Mouse (Mus musculus): ENCODE data around the gene Sgf29.

Sgf29 gene

DNA sequence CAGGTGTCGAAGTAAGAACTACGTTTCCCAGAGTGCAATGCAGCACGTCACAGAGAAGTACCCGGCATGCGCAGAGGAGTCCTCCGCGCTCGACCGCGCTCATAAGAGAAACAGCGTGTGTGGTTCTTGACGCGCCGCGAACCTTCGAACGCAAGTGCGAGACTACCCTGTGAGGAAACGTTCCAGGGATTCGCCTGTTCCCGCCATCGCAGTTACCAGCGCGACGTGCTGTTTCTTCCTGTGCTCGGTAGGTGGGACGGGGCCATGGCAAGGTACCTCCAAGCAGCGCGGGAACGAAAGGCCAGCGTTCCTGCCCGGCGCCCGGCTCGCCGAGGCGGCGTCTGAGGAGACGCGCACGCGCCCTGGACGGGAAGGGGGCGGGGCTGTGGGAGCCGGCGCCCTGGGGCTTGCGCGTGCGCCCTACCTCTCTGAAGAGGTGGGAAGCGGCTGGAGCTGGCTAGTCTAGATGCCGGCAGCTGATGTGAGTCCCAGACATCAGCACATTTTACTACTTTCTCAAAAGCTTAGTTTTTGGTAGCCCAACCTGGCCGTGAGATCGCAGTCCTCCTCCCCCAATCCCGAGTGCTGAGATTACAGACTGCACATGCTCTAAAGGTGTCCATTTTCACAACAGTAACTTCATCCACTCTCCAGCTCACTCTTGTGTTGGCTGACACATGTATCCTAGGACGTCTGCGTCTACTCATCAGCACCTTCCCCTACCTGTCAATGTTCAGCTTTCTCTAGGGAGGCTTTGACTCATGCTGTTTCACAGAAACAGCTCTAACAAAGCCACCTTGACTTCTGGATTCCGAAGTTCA lies at the start of gene Sgf29:
TSS of gene Sgf29 (plus strand) at position 79 of the 821 bp plus-strand sequence.
- peak; percentile 89 to 91 for DNase-seq (ENCODE audit: low spot score in 2 of 2)

DNA sequence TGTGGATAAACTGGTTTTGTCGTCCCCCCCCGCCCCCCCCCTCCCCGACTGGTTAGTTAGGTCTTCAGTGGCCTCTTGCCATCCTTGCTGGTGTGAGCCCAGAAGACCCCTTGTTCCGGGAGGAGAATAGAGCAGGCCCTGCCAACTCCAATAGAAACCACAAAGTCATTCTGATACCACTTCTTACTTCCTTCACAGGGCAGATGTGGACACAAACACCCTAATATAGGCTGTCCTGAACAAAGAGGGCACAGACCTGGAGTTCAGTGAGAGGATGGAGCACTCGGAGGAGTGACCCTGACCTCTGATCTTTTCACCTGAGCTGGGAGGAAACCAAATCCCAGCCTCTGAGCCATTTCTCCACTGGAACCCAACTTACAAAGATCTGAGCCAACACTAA lies 47.2 kb upstream of the Sgf29 start:
- DNase-seq (ENCODE audit: low spot score in 2 of 2) = no peak

- DNase-seq (ENCODE audit: low spot score in 2 of 2) = no peak
Measured at GRCm38 (mm10) chr7:126602650-126603049, 46.5 kb upstream of the Sgf29 start.

DNA sequence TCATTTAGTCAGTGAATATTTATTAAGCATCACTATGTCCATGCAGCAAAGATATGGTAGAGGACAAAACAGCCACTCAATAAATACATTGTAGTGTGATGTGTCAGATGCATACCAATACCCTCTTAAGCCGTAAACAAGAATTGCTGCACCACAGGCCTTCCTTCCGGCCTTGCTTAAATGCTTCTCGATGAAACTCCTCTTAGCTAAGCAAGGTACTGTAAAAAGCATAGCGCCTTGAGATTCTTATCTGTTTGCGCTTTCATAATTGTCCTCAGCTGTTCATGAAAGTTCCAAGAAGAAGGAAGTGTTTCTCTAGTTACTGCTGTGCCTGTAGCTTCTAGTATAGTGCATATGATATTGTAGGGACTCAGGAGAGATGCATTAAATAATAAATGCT lies 42.5 kb upstream of the Sgf29 start:
- no peak for DNase-seq (ENCODE audit: low spot score in 2 of 2)

GRCm38 (mm10) chr7:126607064-126607463 lies 42.0 kb upstream of the Sgf29 start:
- no peak for DNase-seq (ENCODE audit: low spot score in 2 of 2)

- DNase-seq (ENCODE audit: low spot score in 2 of 2) = no peak
Measured at GRCm38 (mm10) chr7:126607796-126608195, 41.3 kb upstream of the Sgf29 start.

- no peak for DNase-seq (ENCODE audit: low spot score in 2 of 2)
Measured at GRCm38 (mm10) chr7:126612736-126613135, 36.4 kb upstream of the Sgf29 start.

DNA sequence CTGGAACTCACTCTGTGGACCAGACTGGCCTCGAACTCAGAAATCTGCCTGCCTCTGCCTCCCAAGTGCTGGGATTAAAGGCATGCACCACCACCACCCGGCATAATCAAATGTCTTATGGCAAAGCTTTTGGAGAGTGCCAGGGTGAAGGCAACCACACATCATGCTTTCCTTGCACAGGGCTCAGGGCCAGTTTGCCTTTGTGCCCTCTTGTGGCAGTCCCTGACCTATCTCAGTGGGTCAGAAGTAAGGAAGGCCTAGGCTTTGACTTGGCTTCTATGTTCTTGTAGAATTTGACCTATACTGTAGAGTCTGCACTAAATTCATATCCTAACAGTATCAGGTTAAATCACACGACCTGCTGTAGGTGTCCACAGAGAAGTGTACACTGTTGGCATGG lies 32.4 kb upstream of the Sgf29 start:
- no peak for DNase-seq (ENCODE audit: low spot score in 2 of 2)

GRCm38 (mm10) chr7:126619559-126620275 lies 29.4 kb upstream of the Sgf29 start:
- DNase-seq (ENCODE audit: low spot score in 2 of 2) = no peak

- no peak for DNase-seq (ENCODE audit: low spot score in 2 of 2)
Measured at GRCm38 (mm10) chr7:126621452-126622359, 27.4 kb upstream of the Sgf29 start.

GRCm38 (mm10) chr7:126623381-126623780 lies 25.7 kb upstream of the Sgf29 start:
- DNase-seq (ENCODE audit: low spot score in 2 of 2) = no peak

GRCm38 (mm10) chr7:126624774-126625173 lies 24.3 kb upstream of the Sgf29 start:
- no peak for DNase-seq (ENCODE audit: low spot score in 2 of 2)

GRCm38 (mm10) chr7:126625369-126625768 lies 23.7 kb upstream of the Sgf29 start:
- no peak for DNase-seq (ENCODE audit: low spot score in 2 of 2)

DNA sequence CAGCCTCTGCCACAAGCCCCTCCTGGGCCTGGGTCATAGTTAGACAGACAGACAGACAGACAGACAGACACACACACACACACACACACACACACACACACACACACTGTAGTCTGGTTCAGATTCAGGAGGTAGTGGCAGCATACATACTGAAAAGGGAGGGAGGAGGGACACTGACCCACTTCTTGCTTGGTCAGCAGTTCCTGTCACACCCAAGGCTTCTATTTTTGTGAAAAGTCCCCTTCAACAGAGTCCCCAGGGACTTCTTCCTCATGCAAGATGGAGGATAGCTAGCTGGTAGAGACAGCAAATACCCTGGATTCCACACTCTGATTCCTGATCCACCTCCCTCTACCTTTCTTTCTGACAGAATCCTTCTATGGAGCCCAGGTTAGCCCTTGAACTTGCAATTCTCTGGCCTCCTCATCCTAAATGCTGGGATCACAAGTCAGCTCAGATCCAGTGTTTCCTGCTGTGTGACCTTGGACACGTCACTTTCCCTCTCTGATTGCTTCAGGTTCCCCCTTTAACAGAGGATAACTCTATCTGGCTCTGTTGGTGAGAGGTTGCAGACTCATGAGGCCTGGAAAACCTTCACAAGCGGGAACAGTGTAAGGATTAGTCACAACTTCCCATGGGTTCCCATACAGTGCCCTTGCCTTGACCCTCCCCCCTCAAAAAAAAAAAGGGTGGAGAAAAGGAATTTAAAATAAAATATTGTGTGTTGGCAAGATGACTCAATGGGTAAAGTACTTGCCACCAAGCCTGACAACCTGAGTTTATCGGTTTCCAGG lies 23.1 kb upstream of the Sgf29 start:
- no peak for DNase-seq (ENCODE audit: low spot score in 2 of 2)

GRCm38 (mm10) chr7:126628111-126628510 lies 21.0 kb upstream of the Sgf29 start:
- DNase-seq (ENCODE audit: low spot score in 2 of 2) = no peak

DNA sequence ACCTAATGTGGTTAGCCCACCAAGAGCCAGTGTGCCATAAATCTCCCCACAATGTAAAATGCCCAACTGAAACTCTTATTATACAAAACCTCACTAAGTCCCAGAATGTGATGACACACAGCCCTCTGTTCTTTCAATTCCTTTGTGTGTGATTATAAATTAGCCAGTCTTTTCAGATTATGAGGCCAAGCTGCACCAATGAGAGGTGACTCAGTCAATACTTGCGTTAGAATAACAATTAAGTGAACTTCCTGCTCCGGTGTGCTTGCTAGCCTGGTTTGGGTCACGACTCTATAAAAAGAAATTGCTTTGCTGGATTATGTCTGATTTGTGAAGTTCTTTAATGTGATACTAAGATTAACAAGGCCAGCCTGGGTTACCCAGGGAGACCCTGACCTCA lies 19.2 kb upstream of the Sgf29 start:
- DNase-seq (ENCODE audit: low spot score in 2 of 2) = no peak

GRCm38 (mm10) chr7:126630824-126631518 lies 18.1 kb upstream of the Sgf29 start, which contains the start of gene Nupr1:
Gene Nupr1, minus strand, starts transcription at chr7:126630861.
- no peak for DNase-seq (ENCODE audit: low spot score in 2 of 2)

DNA sequence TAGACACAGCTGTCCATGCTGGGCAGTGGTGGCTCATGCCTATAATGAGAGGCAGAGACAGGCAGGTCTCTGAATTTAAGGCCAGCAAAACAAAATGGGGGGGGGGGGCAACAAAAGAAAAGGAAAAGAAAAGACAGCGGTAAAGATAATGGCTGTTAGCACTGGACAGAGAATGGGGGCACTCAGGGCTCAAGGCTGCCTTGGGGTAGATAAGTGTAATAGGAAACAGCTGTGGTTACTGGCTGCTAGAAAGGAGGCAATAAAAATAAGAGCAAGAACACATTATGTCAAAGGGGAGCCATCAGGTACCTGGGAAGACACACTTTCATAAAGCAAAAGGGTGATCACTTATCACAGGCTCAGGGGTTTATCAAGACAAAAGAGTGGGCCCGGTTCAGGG lies 16.6 kb upstream of the Sgf29 start:
- DNase-seq (ENCODE audit: low spot score in 2 of 2) = no peak

DNA sequence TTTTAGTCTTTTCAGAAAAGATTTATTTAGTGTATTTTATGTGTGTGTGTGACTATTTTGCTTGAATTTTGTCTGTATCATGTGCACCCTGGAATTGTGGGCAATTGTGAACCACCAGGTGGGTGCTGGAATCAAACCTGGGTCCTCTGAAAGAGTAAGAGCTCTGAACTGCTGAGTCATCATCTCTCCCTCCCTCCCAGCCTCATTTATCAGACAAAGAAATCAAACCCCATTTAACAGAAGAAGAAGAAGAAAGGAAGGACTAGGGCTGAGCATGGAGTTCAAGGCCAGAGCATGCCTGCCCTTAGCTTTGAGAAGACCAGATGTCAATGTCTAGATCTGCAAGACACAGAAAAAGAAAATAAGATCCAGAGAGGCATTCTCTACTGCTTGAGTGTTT lies 13.7 kb upstream of the Sgf29 start:
- DNase-seq (ENCODE audit: low spot score in 2 of 2) = no peak

- DNase-seq (ENCODE audit: low spot score in 2 of 2) = peak; percentile 30 to 38
Measured at GRCm38 (mm10) chr7:126636733-126637520, 12.2 kb upstream of the Sgf29 start.
